In the genomic region with DNA sequence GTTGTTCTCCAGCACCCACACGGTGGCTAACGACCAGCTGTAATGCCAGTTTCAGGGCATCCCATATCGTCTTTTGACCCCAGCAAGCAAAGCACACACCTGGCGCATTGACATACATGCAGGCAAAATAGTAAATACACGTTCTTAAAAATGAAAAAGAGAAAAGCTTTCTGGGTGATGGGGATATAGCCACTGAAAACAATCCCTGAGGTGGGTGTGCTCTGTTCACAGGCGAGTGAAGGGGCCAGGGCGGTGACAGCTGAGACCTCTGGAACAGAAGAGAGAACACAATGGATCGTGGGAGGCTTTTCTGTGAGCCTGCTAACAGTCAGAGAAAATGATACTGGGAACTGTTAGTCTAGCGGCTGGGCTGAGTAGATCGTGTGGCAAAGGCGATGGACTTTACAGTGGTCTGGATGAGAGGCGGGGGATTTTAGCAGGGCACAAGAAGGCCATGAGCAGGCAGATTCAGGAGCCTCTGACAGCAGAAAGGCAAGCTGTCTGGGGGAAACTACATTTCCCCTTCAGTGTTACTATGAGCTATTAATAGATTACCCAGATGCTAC, we compare ENCODE assay signal across 1 mouse cellular context.
TF ChIP-seq lines count a peak whose summit lies in the region.

No protein-coding gene starts in this region.

TF ChIP-seq in CH12.LX, 34 proteins besides CTCF, POLR2A, EP300 and RAD21:
- no peak for TF ChIP-seq E2F4 (IDR thresholded peaks at IDR 0.05; ENCODE audit: insufficient replicate concordance, low read depth, low read length)
- TF ChIP-seq MEF2A (IDR thresholded peaks at IDR 0.05; ENCODE audit: borderline replicate concordance, low read depth, low read length): peak; percentile 79
